Mouse (Mus musculus) urinary bladder, adult 2 months (tissue): ENCODE measurements around the gene Mob3a. TPM values are rescaled to one million over a fixed set of nuclear protein-coding genes. Genes with fewer than 3 reads are reported as not detected.

ENCODE experiments used
- DNase-seq: peaks from one replicate; pipeline ENCODE4 v3.0.0; 2022; ENCODE audit warnings: low spot score
- polyA plus RNA-seq: library from polyadenylated mRNA; depleted of rRNA; stranded (reverse); fragments of >200 nt; gene quantifications from 2 replicates; pipeline ENCODE4 v1.2.3, GENCODE M21; 2012

Mob3a gene
- polyA plus RNA-seq, 1 experiment: 24.5 TPM

DNA sequence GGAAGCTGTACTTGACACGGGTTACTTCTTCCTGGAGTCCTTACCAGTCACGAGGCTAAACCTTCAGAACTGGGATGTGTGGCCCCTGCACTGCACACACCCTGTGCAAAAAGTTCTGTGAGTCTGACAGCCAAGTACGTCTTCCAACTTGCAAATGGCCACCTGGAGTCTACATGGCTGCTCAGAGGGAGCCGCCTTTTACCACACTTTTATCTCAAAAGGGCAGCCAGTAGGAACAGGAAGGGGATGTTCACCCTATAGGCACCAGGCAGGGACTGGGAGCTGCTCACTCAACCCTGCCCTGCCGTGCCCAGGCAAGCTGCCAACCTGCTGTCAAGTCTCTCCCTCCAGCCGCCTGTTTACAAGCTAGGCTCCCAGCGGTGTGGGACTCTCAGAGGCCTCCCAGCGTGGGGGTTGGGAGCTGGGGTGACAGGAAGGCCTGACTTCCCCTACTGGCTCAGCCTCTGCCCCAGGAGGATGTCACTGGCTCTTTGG lies 23.8 kb downstream of the Mob3a start, which contains the start of gene Mknk2:
Mknk2 (minus strand) TSS at position 171 of the 495 bp plus-strand sequence.
- DNase-seq: peak; percentile 87

- no peak for DNase-seq
Observed at GRCm38 (mm10) chr10:80677128-80677875, 24.5 kb downstream of the Mob3a start.

- DNase-seq: peak; percentile 98
Observed at GRCm38 (mm10) chr10:80676198-80676928, 25.4 kb downstream of the Mob3a start.

- no peak for DNase-seq
Observed at GRCm38 (mm10) chr10:80675405-80676197, 26.2 kb downstream of the Mob3a start.

DNA sequence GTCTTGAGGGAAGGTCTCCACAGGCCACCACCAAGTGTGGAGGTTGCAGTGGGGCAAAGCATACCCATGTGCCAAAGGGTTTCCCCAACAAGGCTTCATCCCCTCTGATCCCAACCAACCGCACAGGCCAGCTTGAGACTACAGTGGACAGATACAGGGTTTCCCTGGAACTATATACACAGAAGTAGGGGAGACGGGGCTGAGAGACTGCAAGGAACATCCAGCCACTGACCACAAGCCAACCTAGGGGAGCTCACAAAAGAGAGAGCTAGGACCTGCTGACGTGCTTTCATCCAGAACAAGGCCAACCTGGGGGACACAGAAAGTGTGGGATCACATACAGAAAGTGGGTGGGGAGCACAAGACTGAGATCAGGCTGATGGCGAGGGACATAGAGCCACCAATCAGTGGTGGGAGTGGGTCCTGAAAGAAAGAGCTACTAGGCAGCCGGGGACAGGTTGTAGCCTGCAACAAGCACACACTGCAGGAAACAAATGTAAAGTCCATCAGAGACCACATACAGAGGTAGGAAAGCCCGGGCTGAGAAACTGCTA lies 26.8 kb downstream of the Mob3a start:
- no peak for DNase-seq

DNA sequence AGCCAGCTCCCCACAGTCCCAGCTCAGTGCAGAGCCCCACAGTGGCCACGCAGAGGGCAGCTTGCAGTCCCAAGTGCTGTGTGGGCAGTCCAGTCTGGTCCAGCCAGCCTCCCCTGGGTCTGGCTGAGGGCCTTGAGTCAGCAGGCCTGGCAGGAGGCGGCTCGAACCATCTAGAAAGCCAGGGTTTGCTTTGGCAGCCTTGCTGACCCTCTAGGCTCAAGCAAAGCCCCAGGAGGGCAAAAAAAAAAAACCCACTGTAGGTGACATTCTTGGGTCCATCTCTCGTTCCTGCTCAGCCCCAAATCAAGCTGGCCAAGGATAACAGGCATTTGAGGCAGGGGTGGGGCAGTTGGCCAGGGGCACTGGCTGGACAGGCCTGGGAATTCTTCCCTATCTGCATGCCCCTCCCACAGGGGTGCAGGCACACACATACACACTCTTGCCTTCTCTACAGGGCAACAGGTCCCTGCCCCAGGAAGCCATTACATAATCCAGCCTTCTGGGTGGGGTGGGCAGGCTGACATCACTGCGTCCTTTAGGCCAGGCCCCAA lies 27.5 kb downstream of the Mob3a start:
- DNase-seq: no peak

DNA sequence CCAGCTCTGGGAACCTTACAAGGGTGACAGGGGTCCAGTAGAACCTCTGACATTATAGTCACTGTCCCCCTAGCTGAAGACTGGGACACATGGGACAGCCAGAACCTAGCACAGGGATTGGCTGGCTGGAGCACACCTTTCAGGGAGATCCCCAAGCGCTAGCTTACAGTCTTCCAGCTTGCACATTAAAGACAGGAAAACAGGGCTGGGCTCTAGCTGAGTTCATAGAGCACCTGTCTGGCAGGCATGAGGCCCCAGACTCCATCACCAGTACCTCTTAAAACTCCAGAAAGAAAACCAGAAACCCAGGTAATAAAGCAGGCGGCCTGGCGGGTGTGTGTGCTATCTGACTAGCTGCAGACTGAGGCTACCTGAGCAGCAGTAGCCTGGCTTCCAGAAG lies 28.1 kb downstream of the Mob3a start:
- no peak for DNase-seq

GRCm38 (mm10) chr10:80671936-80672690 lies 29.7 kb downstream of the Mob3a start:
- no peak for DNase-seq

DNA sequence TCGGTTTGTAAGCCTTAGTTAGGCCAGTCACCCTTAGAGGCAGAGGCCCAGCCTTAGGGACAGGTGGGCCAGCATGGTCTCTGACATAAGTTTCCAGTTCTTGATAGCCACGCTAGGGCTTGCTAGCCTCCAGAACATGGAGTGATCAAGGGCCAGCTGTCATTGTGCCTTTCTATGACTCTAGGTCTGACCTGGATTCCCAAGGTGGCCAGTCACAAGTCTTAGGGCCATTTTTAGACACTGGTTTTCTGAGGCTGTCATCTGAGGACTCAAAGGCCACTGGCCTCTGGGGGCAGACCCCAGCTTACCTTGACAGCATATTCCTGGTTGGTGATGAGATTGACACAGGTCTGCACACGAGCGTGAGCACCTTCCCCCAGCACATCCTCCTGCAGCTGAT lies 30.5 kb downstream of the Mob3a start:
- DNase-seq: no peak

DNA sequence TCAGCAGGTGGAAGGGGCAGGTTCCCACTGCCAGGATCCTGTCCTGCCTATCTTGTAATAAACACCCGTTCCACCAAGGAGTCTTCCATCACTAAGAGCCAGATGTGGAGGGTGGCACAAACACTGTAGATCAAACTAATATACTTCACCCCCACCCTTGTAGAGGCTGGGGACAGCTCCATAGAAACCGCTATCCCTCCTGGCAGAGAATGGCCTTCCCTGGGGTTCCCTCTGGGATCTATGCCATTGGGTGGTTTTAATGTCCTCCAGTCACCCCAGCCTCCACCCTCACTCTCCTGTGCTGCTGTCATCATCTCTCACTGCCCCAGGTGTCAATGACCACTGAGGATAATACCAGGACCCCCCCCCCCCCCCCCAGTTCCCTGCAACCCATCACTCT lies 31.2 kb downstream of the Mob3a start:
- no peak for DNase-seq

DNA sequence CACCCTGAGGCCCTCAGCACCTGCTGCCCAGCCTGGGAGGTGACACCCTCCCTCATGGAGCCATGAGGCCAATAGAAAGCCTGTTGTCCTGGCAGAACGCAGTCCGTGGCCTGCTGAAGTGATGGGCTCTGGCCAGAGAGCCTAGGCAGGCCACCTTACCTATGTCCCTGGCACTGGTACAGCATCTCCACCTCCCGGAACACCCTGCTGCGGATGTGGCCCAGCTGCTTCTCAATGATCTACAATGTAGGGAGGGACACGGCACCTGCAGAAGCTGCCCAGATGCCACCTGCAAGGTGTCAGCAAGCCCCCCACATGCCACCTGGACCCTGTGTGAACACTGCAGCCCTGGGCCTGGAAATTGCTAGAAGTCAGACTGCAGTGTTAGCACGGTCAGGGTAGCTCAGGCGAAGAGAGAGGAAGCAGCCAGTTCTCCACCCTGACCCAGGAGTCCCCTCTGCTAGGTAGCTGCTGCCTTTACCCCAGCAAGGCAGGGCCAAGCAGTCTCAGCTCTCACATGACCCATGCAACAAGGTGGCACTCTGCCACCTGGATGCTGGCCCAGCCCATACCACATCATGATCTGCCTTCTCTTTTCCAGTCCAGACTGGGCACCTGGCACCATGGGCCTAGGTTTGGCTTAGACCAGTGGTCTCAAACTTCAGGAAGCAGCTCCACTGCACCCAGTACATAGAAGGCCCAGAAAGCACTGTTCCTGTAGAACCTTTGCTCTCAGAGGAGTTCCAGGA lies 31.9 kb downstream of the Mob3a start:
- DNase-seq: no peak

GRCm38 (mm10) chr10:80669018-80669417 lies 32.8 kb downstream of the Mob3a start:
- no peak for DNase-seq

DNA sequence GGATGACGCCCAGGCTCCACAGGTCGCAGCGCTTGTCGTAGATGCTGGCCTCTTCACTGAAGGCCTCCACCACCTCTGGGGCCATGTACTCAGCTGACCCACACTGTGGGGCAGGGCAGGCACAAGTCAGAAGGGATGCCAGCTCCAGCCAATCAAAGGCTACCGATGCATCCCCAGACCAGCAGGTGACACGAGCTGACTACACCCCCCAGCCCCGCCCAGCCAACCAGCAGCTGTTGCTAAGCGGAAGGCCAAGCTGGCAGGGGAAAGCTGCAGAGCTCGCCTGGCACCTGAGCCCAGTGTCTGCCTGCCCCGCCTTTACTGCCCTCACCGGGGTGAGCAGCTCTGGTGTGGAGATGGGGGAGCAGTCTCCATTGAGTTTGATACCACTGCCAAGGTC lies 33.2 kb downstream of the Mob3a start:
- no peak for DNase-seq

DNA sequence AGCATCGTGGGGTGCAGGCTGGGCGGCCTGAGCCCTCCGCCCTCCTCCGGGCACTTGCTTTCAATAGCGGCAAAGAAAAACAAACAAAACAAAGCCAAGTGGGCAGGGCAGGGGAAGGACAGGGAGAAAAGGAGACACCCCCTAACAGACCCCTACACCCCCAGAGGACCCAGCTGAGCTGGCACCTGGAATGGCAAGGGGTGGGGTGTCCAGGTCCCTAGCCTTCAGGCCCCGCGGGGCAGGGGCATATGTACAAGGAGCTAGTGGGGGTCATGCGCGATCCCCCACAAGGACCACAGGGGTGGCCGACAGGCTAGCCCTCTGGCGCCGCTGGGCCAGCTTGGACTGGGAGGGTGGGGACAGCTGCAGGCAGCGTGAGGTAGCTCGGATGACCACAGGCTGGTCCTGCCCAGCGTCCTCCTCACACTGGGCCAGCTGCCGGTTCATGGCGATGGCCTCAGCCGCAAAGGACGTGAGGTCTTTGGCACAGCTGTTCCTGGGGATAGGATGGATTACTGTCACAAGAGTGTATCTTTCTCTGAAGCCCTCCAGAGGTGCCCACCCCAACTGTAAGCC lies 34.9 kb downstream of the Mob3a start:
- no peak for DNase-seq

- DNase-seq: no peak
Observed at GRCm38 (mm10) chr10:80665981-80666733, 35.6 kb downstream of the Mob3a start.

- DNase-seq: no peak
Observed at GRCm38 (mm10) chr10:80665459-80665858, 36.3 kb downstream of the Mob3a start.

DNA sequence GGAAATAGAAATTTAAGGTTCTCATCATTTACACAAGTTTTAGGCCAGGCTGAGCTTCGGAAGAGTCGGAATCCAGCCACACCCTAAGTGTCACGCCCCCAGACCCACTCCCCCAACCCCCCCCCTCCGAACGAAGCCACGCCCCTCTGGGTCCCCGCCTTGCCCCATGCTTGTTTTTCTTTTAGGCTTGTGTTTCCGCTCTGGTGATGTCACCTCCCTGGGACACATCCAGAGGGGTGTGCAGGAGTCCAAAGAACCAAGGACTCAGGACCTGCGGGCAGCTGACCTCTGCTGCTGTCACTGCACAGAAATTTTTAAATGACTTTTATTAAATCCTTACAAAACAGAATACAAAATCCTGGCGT lies 36.8 kb downstream of the Mob3a start:
- DNase-seq: no peak

DNA sequence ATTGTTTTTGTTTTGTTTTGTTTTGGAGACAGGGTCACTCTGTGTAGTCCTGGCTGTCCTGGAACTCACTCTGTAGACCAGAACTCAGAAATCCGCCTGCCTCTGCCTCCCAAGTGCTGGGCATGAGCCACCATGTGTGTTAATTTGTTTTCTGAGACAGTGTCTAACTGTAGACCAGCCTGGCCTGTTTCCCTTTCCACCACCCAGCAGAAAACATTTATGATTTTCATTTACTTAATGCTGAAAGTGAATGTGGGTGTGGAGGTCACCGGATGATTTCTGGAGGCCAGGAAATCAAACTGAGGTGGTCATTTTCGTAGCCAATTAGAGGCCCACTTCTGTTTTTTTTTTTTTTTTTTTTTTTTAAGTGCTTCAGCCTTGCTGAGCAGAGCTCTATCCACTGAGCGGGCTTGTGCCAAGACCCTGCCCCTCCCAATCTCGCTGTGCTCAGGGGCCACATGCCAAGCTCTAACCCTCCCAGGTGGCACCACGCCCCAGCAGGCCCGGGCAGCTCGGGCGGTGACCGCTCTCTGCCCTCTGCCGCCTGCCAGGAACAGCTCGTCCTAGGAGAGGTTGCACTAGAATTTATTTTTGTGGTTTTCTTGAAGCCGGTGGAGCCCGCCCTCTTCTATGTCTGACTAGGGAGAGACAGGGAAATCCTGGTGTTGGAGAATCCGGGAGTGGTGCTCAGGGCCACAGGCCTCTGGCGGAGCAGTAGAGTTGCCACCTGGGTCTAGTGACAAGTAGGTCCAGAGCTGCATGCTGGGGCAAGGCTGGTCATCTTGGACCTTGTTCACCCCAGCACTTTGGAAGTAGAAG lies 37.4 kb downstream of the Mob3a start:
- peak; percentile 90 for DNase-seq
